Mouse (Mus musculus) CH12.LX (cell line): ENCODE results near the gene Snrpd2. TPM values are rescaled to one million over a fixed set of nuclear protein-coding genes. Genes with fewer than 3 reads are reported as not detected.

Source experiments
- DNase-seq: peaks from one replicate; pipeline ENCODE4 v3.0.0-alpha.2; 2013; ENCODE audit errors: extremely low read depth
- H3K27ac ChIP-seq: 2 replicates; pipeline ENCODE4 v1.5.1; 2012; ENCODE audit warnings: low read depth, mild to moderate bottlenecking, control low read depth, moderate library complexity; ENCODE audit not compliant: insufficient read depth
- H3K27me3 ChIP-seq: replicated peaks from 2 replicates; pipeline ENCODE3; 2012; ENCODE audit warnings: inconsistent platforms
- H3K36me3 ChIP-seq, 2 experiments: replicated peaks in 1 of 2; 2 replicates each; pipeline versions ENCODE3 to v1.6.1; 2012; ENCODE audit warnings: inconsistent platforms in 1 of 2, low read length in 1 of 2, mild to moderate bottlenecking in 1 of 2, mixed read lengths in 1 of 2, moderate library complexity in 1 of 2; ENCODE audit not compliant: control insufficient read depth in 1 of 2, insufficient read depth in 1 of 2
- H3K4me1 ChIP-seq, 2 experiments: 2 replicates each; pipeline ENCODE4 v1.6.1; 2012; ENCODE audit warnings: inconsistent platforms in 1 of 2, moderate library complexity in 1 of 2; ENCODE audit not compliant: insufficient read depth in 2 of 2, control insufficient read depth in 1 of 2
- H3K4me2 ChIP-seq: 2 replicates; pipeline ENCODE4 v1.6.1; 2012; ENCODE audit warnings: low read depth, mild to moderate bottlenecking, control low read depth; ENCODE audit not compliant: poor library complexity, insufficient read depth, severe bottlenecking
- H3K4me3 ChIP-seq, 3 experiments: fragments of 150-350 bp in 1 of 3; sonication (generic) in 1 of 3; replicated peaks in 1 of 3; 2 replicates each; pipeline versions ENCODE3 to v1.5.1; 2011 to 2012; ENCODE audit warnings: low read depth in 2 of 3, low read length in 2 of 3, mild to moderate bottlenecking in 2 of 3, moderate library complexity in 2 of 3, control low read depth in 1 of 3, improper control_type of control experiment in 1 of 3, inconsistent platforms in 1 of 3, mixed read lengths in 1 of 3; ENCODE audit not compliant: poor library complexity in 1 of 3
- H3K79me2 ChIP-seq: replicated peaks from 2 replicates; pipeline ENCODE4 v1.6.1; 2012; ENCODE audit warnings: mild to moderate bottlenecking, moderate library complexity; ENCODE audit not compliant: control insufficient read depth, poor library complexity, insufficient read depth, severe bottlenecking; ENCODE audit errors: extremely low read depth
- H3K9ac ChIP-seq: 2 replicates; pipeline ENCODE4 v1.6.1; 2012; ENCODE audit warnings: low read depth, mild to moderate bottlenecking, control low read depth, moderate library complexity; ENCODE audit not compliant: insufficient read depth
- H3K9me3 ChIP-seq: replicated peaks from 2 replicates; pipeline ENCODE3; 2012; ENCODE audit warnings: low read length, inconsistent platforms, mixed read lengths
- CHD2 ChIP-seq: IDR thresholded peaks from 2 replicates; pipeline ENCODE4 v1.6.1; 2011; ENCODE audit warnings: low read length, improper control_type of control experiment
- CTCF ChIP-seq, 2 experiments: IDR thresholded peaks in 1 of 2; conservative IDR thresholded peaks in 1 of 2; 2 replicates each; pipeline ENCODE4 v1.5.1; 2011 to 2012; ENCODE audit warnings: low read depth in 2 of 2, low read length in 2 of 2, improper control_type of control experiment in 1 of 2, inconsistent platforms in 1 of 2, mild to moderate bottlenecking in 1 of 2, moderate library complexity in 1 of 2
- ELF1 ChIP-seq: IDR thresholded peaks from 2 replicates; pipeline ENCODE4 v1.6.1; 2014; ENCODE audit warnings: low read depth, mild to moderate bottlenecking, inconsistent platforms, low read length, improper control_type of control experiment
- GABPA ChIP-seq: IDR thresholded peaks from 2 replicates; pipeline ENCODE4 v1.6.1; 2012; ENCODE audit warnings: low read depth, low read length, improper control_type of control experiment, inconsistent platforms; ENCODE audit not compliant: insufficient replicate concordance
- HCFC1 ChIP-seq: IDR thresholded peaks from 2 replicates; pipeline ENCODE4 v1.6.1; 2012; ENCODE audit warnings: low read depth, mild to moderate bottlenecking, inconsistent platforms, low read length, improper control_type of control experiment
- IRF4 ChIP-seq: IDR thresholded peaks from 2 replicates; pipeline ENCODE4 v1.6.1; 2014; ENCODE audit warnings: low read depth, mild to moderate bottlenecking, inconsistent platforms, low read length, improper control_type of control experiment
- JUN ChIP-seq: IDR thresholded peaks from 2 replicates; pipeline ENCODE4 v1.6.1; 2011; ENCODE audit warnings: low read depth, mild to moderate bottlenecking, low read length, improper control_type of control experiment, moderate library complexity; ENCODE audit not compliant: insufficient read depth
- MAFK ChIP-seq: IDR thresholded peaks from 2 replicates; pipeline ENCODE4 v1.6.1; 2011; ENCODE audit warnings: low read length, improper control_type of control experiment; ENCODE audit not compliant: insufficient replicate concordance
- MAX ChIP-seq: IDR thresholded peaks from 2 replicates; pipeline ENCODE4 v1.6.1; 2011; ENCODE audit warnings: low read length, improper control_type of control experiment
- MYC ChIP-seq: IDR thresholded peaks from 2 replicates; pipeline ENCODE4 v1.6.1; 2011; ENCODE audit warnings: low read depth, mild to moderate bottlenecking, improper control_type of control experiment, low read length
- NELFE ChIP-seq: IDR thresholded peaks from 2 replicates; pipeline ENCODE4 v1.6.1; 2011; ENCODE audit warnings: low read depth, low read length, improper control_type of control experiment
- POLR2A ChIP-seq: IDR thresholded peaks from 2 replicates; pipeline ENCODE4 v1.6.1; 2011; ENCODE audit warnings: low read depth, mild to moderate bottlenecking, improper control_type of control experiment, low read length
- TBP ChIP-seq: conservative IDR thresholded peaks from 2 replicates; pipeline ENCODE4 v1.6.1; 2011; ENCODE audit warnings: low read depth, low read length, improper control_type of control experiment
- ZKSCAN1 ChIP-seq: IDR thresholded peaks from 2 replicates; pipeline ENCODE4 v1.6.1; 2012; ENCODE audit warnings: low read depth, inconsistent platforms, low read length, improper control_type of control experiment, borderline replicate concordance
- ZNF384 ChIP-seq: IDR thresholded peaks from 2 replicates; pipeline ENCODE4 v1.6.1; 2012; ENCODE audit warnings: low read depth, low read length, improper control_type of control experiment, inconsistent platforms
- dilution Hi-C: fragments of 300-500 bp; cut with MboI; formaldehyde crosslinking; loops from 2 replicates; pipeline ENCODE4 v1.14.3; 2020; ENCODE audit warnings: low sequenced_read_pairs; ENCODE audit not compliant: extremely low pct_unique_long_range_greater_than_20kb, extremely low pct_ligation_motif_present
- in situ Hi-C: fragments of 300-500 bp; cut with MboI; formaldehyde crosslinking; loops from 3 replicates; pipeline ENCODE4 v1.14.3; 2019; ENCODE audit warnings: low sequenced_read_pairs, low pct_ligation_motif_present, low pct_unique_long_range_greater_than_20kb, mixed read lengths
- polyA plus RNA-seq: library from polyadenylated mRNA; unstranded; fragments of >175 nt; gene quantifications from 2 replicates; pipeline ENCODE4 v1.2.1, GENCODE M21; 2012; ENCODE audit warnings: low read depth; ENCODE audit not compliant: insufficient read length
- total RNA-seq, 2 experiments: library from RNA; depleted of rRNA; stranded (reverse); fragments of 300-350 nt in 1 of 2; fragments of >200 nt in 1 of 2; gene quantifications; 2 replicates each; pipeline ENCODE4 v1.2.3; 2012 to 2014

Gene Snrpd2
- total and polyA plus RNA-seq, 3 experiments = 177 to 348 (median 213) TPM

DNA sequence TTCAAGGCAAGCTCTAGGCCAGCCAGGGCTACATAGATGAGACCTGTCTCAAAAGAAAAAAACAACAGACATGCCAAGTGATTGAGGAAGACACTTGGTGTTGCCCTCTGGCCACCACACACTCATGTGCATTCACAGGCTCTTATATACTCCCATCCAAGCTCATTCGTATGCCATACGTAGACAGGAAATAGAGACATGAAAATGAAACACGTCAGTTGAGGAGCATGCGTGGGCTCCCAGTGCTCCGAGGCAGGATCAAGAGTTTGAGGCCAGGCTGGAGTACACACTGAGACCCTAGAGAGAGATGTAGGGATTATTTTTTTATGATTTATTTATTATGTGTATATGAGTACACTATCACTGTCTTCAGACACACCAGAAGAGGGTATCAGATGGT lies 20.1 kb upstream of the Snrpd2 start:
- no peak overlapping the region for H3K9ac ChIP-seq
- no peaks in the 10 kb centered on the region for H3K9me3 ChIP-seq
- dilution Hi-C loops = no loop called here
- TF ChIP-seq ZNF384 (no peak), ELF1 (no peak), CHD2 (no peak), NELFE (no peak), CTCF (conservative IDR thresholded peaks at IDR 0.05 in 1 of 2, IDR thresholded peaks at IDR 0.05 in 1 of 2; ENCODE audit: low read depth in 2 of 2, low read length in 2 of 2) (no peak), TBP (no peak), POLR2A (no peak), MAX (no peak), GABPA (no peak), MYC (no peak), IRF4 (no peak), MAFK (no peak), ZKSCAN1 (no peak), HCFC1 (no peak)
- TF ChIP-seq, all 38 proteins: peak for 0
- Histone ChIP-seq H3K4me3 (no peak overlapping the region), H3K36me3 (peaks cover 16 to 66% of the 10 kb centered on the region in 2 experiments), H3K27me3 (no peaks in the 10 kb centered on the region), H3K4me2 (no peak overlapping the region), H3K4me1 (peaks cover 0 to 28% of the 10 kb centered on the region in 2 experiments; a peak in 2 of 4 replicates), H3K27ac (no peak overlapping the region), H3K79me2 (peaks cover 9% of the 10 kb centered on the region)
- DNase-seq = no peak
- in situ Hi-C loops = no loop called here

- dilution Hi-C loops (no loop called here), in situ Hi-C loops (no loop called here)
- Histone ChIP-seq H3K36me3 (peaks cover 25 to 67% of the 10 kb centered on the region in 2 experiments), H3K27ac (no peak overlapping the region), H3K4me1 (peaks cover 0 to 28% of the 10 kb centered on the region in 2 experiments; a peak in 2 of 4 replicates), H3K4me3 (no peak overlapping the region), H3K79me2 (peaks cover 9% of the 10 kb centered on the region; the same call in 1 of the 2 replicates), H3K9ac (no peak overlapping the region), H3K4me2 (peak overlapping the region; percentile 54; the same call in 1 of the 2 replicates), H3K27me3 (no peaks in the 10 kb centered on the region), H3K9me3 (no peaks in the 10 kb centered on the region)
- no peak for TF ChIP-seq JUN
- TF ChIP-seq CTCF (conservative IDR thresholded peaks at IDR 0.05 in 1 of 2, IDR thresholded peaks at IDR 0.05 in 1 of 2; ENCODE audit: low read depth in 2 of 2, low read length in 2 of 2) = peak in 1 of 2 experiments; percentile 24; a peak in 1 of 4 replicates
- DNase-seq = no peak
Measured at GRCm38 (mm10) chr7:19130657-19131056, 18.9 kb upstream of the Snrpd2 start.
